Mouse (Mus musculus) urinary bladder, postnatal 10 days (tissue): ENCODE results near the gene Ugt1a6b.
"Not testable (repeated sequence)": the region's sequence is repeated elsewhere in the genome, so short reads cannot be mapped to it uniquely, and the experiment has no call there.

Experiments
- DNase-seq: peaks from one replicate; pipeline ENCODE4 v3.0.0; 2022; ENCODE audit warnings: low spot score

The Ugt1a6b gene

DNA sequence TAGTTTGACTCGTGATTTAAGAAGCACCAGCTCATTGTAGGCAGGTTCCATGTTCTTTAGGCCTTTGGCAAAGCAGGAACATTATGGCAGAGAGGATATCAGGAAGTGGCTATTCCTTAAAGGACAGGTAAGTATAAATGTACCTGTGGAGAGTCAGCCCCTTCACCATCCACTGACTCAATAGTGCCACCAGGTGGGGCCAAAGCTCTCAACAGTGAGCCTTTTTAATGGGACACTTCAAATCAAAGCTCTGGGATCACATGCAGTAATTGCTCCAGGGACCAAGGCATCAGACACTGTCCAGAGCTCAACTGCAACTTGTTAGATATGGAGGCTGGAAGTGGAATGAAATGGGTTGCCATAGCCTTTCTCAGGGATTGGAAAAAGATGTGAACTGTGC is 18.5 kb downstream of the Ugt1a6b start:
- DNase-seq = not testable (repeated sequence)

GRCm38 (mm10) chr1:88125827-88126360 is 22.8 kb downstream of the Ugt1a6b start:
- DNase-seq = not testable (repeated sequence)

DNA sequence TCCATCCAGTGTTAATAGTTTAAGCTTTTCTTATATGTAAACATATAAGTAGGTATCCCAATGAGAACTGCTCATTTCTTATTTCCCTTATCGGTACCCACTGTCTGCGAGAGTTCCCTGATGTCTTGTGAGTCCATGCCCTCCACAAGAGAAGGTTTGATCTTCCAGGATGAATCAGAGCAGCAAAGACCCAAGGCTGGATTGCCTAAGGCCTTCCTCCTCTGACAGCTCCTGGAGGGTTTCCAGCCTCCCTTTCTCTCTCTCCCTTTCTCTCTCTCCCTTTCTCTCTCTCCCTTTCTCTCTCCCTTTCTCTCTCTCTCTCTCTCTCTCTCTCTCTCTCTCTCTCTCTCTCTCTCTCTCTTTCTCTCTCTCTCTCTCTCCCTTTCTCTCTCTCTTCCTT is 26.0 kb downstream of the Ugt1a6b start:
- DNase-seq = not testable (repeated sequence)

- not testable (repeated sequence) for DNase-seq
Observed at GRCm38 (mm10) chr1:88130223-88130622, 27.2 kb downstream of the Ugt1a6b start.

GRCm38 (mm10) chr1:88133908-88134456 is 30.9 kb downstream of the Ugt1a6b start:
- no peak for DNase-seq

GRCm38 (mm10) chr1:88134457-88135011 is 31.5 kb downstream of the Ugt1a6b start, which contains the start of gene Ugt1a6a:
TSS of gene Ugt1a6a (plus strand) at chr1:88134809.
- not testable (repeated sequence) for DNase-seq

GRCm38 (mm10) chr1:88135229-88135904 is 32.3 kb downstream of the Ugt1a6b start:
- DNase-seq = not testable (repeated sequence)

DNA sequence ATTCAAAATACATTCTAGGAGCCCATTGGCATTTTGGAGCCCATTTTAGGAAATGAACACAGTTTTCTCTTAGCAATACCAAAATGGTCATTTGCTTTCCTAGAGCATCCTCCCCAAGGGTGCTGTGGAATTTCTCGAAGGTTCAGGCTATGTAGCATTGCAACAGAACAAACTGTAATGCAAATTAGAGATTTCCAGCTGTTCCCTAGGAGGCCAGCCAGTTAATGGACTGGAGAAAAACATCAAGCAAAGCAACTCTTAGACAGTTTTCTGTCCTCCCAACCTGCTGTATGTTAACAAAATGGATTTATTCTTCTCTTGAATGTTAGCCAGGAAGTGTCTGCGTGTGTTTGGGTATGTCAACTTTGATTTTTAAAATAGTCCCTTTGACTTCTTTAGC is 33.6 kb downstream of the Ugt1a6b start:
- DNase-seq = no peak

DNA sequence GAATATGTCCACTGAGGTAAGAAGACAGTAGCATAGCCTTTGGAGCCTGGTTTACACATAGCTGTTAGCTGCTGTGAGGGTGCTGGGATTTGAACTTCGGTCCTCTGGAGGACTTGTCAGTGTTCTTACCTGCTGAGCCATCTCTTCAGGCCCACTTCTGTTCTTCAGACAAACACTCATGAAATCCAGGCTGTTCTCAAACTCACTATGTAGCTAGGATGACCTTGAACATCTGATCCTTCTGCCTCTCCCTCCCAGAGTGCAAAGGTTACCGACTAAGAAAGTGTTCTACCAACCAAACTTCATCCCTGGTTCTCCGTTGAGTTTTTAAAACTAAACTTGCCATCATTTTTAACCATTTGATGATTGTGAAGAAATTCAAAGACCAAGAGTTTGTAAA is 34.2 kb downstream of the Ugt1a6b start:
- no peak for DNase-seq

DNA sequence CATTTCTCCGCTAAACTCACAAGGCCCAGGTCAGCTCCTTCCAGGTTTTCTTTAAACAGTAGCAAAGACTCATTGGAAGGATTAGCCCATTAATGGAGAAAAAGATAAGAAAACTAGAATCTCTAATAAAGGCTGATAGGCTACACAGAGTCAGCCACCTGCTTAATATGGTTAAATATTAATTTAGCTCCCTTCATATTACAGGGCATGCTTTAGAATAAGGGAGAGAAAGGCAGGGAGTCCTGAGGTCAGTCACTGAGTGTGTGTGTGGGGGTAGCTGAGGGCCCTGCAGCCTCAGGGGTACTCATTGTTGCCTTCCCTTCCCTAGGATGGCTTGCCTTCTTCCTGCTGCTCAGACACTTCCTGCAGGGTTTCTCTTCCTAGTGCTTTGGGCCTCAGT is 35.1 kb downstream of the Ugt1a6b start:
- no peak for DNase-seq

DNA sequence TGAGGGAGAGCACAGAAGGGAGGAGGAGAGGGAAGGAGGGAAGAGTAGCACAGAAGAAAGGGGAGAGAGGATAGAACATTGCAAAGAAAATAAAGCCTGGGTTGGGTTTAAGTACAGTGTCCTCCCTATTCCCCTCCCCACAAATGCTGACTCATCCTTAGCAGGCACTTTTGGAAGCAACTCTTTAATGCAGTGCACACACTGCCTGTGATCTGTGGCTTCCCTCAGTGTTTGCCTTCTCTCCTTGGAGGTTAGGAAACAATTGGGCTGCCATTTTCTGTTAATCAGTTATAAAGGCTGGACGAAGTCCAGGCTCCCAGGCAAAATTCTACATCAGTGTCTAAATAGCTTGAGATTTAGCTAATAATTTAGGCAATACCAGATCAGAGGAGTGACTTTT is 37.4 kb downstream of the Ugt1a6b start:
- not testable (repeated sequence) for DNase-seq

- not testable (repeated sequence) for DNase-seq
Observed at GRCm38 (mm10) chr1:88143966-88144675, 41.1 kb downstream of the Ugt1a6b start.

- not testable (repeated sequence) for DNase-seq
Observed at GRCm38 (mm10) chr1:88145278-88145677, 42.2 kb downstream of the Ugt1a6b start.

DNA sequence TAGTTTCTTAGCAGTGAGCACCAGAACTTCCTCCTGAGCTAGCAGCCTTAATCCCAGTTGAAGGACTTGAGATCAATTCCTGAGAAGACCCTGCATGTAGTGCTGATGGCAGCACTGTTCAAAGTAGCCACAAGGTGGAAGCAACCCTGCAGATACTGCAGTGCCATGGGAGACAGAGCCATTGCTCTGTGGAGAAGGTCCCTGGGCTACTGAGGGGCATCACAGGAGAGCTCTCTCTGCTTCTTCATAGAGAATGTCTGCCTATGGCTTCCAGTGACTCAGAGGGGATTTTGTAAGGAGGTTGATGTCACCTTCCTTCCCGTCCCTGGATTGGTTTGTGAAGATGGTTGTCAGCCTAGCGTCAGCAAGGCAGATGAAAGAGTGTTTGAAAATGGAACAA is 47.1 kb downstream of the Ugt1a6b start:
- DNase-seq = not testable (repeated sequence)

- no peak for DNase-seq
Observed at GRCm38 (mm10) chr1:88158430-88158829, 55.4 kb downstream of the Ugt1a6b start.

DNA sequence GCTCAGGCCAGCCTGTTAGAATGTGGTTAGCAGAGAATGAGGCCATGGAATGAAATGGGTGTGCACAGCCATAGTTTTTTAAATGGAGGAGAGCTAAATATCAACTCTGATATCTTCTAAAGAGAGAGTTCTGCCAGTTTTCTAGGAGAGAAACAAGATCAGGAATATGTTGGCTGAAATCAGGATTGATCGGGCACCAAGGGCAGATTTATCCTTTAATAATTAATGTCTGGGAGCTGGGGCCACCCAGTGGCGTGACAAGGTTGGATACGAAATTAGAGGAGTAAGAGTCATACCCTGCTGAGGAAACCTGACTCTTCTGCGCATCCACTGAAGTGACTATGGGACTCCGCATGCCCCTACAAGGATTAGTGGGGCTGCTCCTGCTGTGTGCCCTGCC is 62.7 kb downstream of the Ugt1a6b start, which contains the start of gene Ugt1a5:
Gene Ugt1a5 (plus strand): TSS at position 302 of the 400 bp plus-strand sequence.
- no peak for DNase-seq

GRCm38 (mm10) chr1:88172190-88172589 is 69.1 kb downstream of the Ugt1a6b start:
- DNase-seq = not testable (repeated sequence)

- DNase-seq = no peak
Observed at GRCm38 (mm10) chr1:88179657-88180056, 76.6 kb downstream of the Ugt1a6b start.

DNA sequence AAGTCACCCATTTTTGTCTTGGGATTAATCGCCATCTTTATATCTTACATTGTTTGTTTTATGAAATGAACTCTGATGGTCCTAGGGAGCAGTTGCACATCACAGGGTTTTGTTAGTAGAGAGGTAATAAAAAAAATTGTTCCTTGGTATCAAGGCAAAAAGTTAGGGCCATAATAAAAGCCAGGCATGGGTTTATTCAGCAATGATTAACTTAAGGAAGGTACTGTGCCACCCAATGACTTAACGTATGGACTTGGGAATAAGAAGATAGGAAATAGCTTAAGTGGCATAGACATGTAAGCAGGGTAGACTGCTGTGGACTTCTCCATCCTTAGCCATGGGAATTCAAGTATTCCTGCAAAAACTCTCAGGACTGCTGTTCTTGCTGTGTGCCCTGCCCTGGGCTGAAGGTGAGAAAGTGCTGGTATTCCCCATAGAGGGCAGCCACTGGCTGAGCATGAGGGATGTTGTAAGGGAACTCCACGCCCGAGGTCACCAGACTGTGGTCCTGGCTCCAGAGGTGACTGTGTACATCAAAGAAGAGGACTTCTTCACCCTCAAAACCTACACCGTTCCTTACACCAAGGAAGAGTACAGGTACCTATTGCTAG is 83.4 kb downstream of the Ugt1a6b start:
- DNase-seq = no peak

GRCm38 (mm10) chr1:88192136-88192535 is 89.1 kb downstream of the Ugt1a6b start:
- DNase-seq = no peak

- DNase-seq = no peak
Observed at GRCm38 (mm10) chr1:88195687-88196086, 92.6 kb downstream of the Ugt1a6b start.

GRCm38 (mm10) chr1:88197443-88197842 is 94.4 kb downstream of the Ugt1a6b start:
- no peak for DNase-seq
